Mouse (Mus musculus) neutrophil, adult 5-6 weeks (primary cell): ENCODE results near the gene Ssh3. TPM values are rescaled to one million over a fixed set of nuclear protein-coding genes. Genes with fewer than 3 reads are reported as not detected.
"Not testable (repeated sequence)": the region's sequence is repeated elsewhere in the genome, so short reads cannot be mapped to it uniquely, and the experiment has no call there.

Experiments
- ATAC-seq: fragments of 151-379, 151-347 bp; 2 replicates; pipeline ENCODE4 v1.8.0; 2017; ENCODE audit warnings: mild to moderate bottlenecking, moderate TSS enrichment; ENCODE audit not compliant: insufficient number of reproducible peaks, poor library complexity, low FRiP score, severe bottlenecking; ENCODE audit errors: extremely low read depth
- total RNA-seq: library from RNA; stranded (forward); fragments of 200-1000 nt; gene quantifications from 2 replicates; pipeline ENCODE4 v1.2.3, GENCODE M21; 2017

Gene Ssh3
- total RNA-seq, 1 experiment from 2014 or later: 48.0 TPM

DNA sequence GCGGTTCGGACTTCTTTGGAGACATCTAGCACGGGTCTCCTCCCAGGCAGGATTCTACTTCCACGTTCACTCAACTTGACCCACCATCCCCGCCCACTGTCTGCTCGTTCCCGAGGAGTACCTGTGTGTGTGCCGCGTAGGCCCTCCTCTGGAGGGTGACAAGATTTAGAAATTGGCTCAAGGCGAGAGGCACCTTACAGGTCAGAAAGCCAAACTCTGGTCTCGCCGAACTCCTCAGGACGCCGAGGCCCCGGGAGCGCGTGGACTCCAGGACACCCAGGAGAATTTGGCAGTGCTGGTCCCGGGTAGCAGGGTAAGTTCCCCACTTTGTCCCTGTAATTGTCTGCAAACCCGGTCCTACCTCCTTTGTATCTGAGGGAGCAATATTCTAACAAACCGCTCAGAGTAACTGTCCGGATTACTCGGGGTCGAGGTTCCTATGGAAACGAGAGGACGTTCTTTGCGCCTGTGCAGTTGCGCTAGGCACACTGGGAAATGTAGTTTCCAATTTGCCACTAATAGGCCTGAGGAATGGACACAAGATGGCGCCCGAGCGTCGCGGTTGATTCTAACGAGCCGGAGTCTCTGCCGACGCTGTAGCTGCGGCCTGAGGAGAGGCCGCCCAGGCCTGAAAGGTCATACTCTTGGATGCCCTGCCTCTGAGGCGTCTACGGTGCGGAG lies 11.6 kb downstream of the Ssh3 start:
- peak; percentile 97 for ATAC-seq

DNA sequence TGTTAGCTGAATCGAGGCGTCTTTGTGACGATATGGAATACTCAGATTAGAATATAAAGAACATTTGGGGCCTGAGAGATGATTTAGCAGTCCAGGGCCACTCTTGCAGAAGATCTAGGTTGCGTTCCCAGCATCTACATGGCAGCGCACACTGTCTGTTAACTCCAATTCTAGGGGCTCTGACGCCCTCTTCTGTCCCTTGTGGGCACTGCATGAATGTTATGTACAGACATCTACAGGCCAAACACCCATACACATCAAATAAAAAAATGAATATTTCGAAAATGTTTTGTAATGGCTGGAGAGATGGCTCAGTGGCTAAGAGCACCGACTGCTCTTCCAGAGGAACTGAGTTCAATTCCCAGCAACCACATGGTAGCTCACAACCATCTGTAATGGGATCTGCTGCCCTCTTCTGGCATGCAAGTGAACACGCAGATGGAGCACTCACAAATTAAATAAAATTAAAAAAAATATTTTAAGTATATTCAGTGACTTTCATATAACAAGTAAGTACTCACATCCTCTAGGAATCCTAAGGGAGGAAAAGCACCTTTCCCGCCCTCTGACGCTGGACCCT lies 13.3 kb downstream of the Ssh3 start:
- ATAC-seq: no peak

- ATAC-seq: no peak
These were observed 14.8 kb downstream of the Ssh3 start for GRCm38 (mm10) chr19:4254230-4254629.

- ATAC-seq: not testable (repeated sequence)
These were observed 20.3 kb downstream of the Ssh3 start for GRCm38 (mm10) chr19:4248683-4249082.

GRCm38 (mm10) chr19:4247010-4247409 lies 22.0 kb downstream of the Ssh3 start:
- 0 out of 2 replicates have a peak, but pooled peaks have one; percentile 41 for ATAC-seq

DNA sequence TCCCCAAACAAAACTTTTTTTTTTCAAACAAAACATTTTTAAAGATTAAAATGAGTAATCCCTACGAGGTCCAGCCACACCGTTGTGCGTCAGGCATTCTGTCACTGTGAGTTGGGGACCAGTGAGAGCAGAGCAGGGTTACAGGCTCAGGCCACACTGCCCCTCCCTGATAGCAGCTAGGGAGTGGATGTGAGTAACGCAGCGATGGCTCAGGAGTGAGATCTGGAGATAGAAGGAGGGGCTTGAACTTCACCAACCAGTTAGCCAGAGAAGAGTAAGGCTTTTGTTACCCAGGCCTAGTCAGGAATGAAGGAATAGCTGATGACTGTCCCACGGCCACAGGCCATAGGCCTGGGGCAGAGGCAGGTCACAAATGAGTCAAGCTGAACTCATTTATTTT lies 24.2 kb downstream of the Ssh3 start:
- no peak for ATAC-seq

- 0 out of 2 replicates have a peak, but pooled peaks have one; percentile 39 for ATAC-seq
These were observed 26.6 kb downstream of the Ssh3 start for GRCm38 (mm10) chr19:4242416-4242815.

DNA sequence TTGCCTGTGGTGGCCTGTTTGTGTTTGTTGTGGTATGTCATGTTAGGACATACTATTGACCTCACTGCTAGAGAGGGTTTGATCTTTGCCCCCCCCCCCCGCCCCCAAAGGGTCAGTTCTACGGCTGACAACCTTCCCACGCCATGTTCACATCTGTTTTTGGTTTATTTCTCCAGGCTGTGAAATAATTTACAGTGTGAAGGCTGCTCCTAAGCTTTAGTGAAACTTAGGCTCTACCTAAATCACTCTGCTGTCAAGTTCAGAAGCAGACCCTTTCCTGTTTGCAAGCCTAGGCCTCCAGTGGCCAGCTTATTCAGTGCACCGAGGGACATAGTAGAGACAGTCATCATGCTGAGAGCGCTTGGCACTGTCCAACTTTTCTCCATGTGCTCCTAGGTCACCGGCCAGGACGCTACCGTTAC lies 28.7 kb downstream of the Ssh3 start:
- ATAC-seq: no peak

- ATAC-seq: no peak
These were observed 34.4 kb downstream of the Ssh3 start for GRCm38 (mm10) chr19:4234548-4234947.

- ATAC-seq: no peak
These were observed 36.3 kb downstream of the Ssh3 start for GRCm38 (mm10) chr19:4232651-4233050.

DNA sequence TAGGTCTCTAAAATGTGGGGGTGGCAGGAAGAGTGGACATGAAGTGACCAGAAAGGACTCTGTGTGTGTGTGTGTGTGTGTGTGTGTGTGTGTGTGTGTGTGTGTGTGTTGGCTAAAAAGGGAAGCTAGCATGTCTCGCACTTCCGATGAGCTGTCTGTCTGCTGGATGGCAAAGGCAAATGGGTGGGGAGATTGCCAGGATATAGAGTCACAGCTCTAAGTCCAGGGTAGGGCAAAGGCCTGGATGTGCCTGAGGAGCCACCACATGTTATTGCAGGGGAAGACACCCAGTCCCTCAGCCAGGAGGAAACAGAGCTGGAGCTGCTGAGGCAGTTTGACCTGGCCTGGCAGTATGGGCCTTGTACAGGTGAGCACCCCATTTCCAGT lies 36.8 kb downstream of the Ssh3 start:
- ATAC-seq: peak; percentile 11; the same call in 1 of the 2 replicates

DNA sequence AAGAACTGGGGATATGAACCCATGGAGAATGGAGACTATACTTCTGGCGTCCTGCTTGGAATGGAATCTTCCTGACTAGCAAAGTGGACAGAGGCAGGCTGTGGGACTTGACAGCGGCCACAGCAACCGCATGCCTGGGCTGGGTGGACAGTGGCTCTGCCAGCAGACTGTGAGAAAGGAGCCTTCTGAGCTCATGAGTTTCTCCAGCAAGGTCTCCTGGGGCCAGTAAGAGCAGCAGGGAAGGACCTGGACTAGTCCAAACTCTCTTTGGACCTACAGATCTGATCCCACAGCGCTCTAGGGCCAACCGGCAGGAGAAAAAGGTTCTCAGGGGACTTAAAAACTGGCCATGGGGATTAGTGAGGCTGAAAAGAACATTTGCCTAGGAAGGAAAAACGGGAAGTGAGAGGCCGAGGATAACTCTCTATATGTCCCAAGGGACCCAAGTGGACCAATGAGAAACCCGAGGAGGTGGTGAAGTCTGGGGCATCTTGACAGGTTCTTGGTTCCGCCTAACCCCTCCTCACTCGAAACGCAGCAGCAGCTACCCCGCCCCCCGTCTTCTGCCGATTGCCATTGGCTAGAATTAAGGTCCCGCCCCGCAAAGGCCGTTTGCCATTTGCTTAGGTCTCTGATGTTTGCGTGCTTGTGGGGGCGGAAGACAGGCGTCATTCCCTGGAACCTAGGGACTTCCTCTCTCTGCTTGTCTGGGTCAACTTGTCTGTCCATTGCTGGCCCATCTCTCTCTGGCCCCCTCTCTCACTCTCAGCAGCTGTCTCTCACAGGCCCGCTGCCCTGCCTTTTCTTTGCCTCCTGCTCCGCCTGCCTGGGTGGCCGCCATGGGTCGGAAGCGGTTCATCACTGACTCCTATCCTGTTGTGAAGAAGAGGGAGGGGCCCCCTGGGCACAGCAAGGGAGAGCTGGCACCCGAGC lies 37.5 kb downstream of the Ssh3 start, which contains the start of gene Pold4:
TSS of gene Pold4 (plus strand) at position 647 of the 933 bp plus-strand sequence.
- ATAC-seq: peak; percentile 78

- no peak for ATAC-seq
These were observed 38.6 kb downstream of the Ssh3 start for GRCm38 (mm10) chr19:4230415-4230814.

DNA sequence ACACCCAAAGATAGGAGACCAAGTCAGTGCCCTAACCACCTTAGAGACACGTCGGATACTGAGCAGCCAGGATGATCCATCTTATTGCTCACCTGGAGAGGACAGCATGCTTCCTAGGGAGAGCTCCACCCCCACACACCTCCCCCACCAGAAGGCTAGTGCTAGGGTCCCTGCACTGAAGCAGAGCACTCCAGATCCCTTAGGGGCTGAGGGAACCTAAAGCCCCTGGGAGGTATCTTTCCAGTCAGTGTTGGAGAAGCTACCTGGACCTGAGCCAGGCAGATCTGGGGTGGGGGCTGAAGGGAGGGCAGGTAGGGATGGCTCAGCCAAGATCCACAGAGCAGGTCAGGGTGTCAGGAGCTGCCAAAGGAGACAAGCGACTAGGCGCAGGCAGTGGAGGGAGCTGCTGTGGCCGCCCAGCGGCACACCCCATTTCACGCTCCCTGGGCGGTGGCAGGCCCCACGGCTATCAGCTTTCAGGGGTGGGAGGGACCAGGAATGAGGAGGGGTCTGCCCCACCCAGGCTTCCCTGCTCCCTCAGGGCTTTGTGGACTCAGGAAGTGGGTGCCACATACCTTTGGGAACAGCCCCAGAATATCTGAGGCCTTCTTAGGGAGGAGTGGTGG lies 39.4 kb downstream of the Ssh3 start:
- no peak for ATAC-seq

DNA sequence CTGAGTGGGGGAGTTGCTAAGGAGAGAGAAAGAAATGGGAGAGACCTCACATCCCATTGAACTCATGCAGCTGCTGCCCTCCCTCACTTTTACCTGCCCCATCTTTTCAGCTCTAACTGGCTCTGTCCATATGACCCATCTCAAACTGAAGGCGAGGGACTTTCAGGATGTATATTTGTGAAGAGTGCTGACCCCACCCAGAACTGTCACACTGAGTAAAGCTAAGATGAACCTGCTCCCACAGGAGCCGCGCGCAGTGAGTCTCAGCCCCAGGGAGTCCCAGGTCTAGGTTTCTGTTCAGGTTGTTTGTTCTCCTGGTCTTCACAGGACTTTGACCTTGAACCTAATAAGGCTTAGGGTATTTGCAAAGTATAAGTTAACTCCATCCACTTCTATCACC lies 40.1 kb downstream of the Ssh3 start:
- ATAC-seq: no peak

DNA sequence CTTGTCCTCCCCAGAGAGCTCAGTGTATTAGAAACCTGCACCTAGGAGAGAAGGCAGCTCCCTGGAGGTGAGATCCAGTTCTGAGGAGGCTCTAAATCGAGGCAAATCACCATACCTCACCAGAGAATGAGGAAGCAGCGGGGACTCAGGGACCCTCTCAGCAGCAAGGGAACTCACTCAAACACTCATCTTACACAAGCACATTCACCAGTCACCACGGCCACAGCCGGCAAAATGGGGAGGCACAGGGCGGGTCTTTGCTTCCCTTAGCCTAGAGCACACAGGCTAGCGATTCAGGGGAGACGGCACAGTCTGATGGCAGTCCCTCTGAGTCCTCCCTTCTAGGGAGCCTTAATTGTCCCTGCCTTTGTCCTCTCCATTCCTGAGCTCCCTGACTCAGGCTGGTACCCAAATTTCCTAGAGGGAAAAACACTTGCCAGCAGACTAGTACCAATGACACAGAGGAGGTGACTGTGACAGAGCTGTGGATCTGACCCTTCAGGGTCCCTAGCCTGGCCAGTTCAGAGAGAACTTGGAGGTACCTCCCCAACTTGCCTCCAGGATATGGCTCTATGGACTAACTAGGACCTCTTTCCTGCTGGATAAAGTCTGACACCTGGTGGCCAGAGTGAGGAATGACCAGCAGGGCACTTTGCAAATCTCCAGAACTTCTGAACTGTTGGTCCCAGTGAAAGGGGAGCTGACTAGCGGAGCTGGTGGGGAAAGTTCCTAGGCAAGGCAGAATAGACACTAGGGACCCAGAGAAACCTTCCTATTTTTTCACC lies 40.9 kb downstream of the Ssh3 start:
- peak; percentile 34; the same call in 1 of the 2 replicates for ATAC-seq

- no peak for ATAC-seq
These were observed 41.5 kb downstream of the Ssh3 start for GRCm38 (mm10) chr19:4227446-4227845.

GRCm38 (mm10) chr19:4226779-4227178 lies 42.2 kb downstream of the Ssh3 start:
- peak; percentile 3; the same call in 1 of the 2 replicates for ATAC-seq
